Mouse (Mus musculus): ENCODE data around the gene Borcs8.
A peak's percentile ranks its signal among the peaks of the same experiment; 100 is the strongest.

Borcs8 gene

DNA sequence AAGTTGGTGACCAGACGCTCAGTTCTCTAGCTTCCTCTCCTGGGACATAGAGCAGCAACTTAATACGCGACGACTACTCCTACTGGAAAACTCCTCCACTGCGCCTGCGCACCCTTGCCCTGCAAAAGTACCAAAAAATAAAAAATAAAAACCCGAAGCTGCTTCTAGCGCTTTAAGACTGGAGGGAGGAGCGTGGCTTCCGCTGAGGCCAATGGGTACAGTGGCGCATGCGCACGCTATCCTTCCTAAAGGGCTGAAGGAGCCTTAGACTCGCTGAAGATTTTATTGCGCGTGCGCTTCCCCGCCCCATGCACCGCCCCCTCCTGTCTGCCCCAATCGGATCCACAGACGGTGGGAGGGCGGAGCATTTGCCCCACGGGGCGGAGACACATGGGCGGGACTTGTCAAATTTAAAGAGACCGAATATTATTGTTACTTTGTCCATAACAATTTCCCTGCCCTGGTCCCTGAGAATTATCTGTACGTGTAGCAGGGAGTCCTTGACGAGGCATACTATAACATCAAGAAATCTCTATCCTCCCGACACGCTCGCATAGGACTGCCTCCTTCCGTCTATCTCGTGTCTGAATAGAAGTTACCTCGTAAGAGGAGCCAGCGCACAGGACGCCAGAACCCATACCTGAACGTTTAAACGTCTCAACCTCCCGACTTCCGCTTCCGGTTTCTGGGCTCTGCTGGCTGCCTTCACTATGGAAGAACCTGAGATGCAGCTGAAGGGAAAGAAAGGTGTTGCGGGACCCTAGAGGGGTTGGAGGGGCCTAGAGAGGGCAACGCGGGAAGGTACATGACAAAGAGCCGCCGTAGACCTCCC, at the start of gene Borcs8, which contains the start of the genes Rfxank and Mef2b:
Borcs8 (plus strand) TSS at position 474 of the 832 bp plus-strand sequence.
Rfxank (minus strand) TSS at position 129 of the 832 bp plus-strand sequence.
Mef2b (plus strand) TSS at position 686 of the 832 bp plus-strand sequence.
- peak; percentile 99 for DNase-seq

DNA sequence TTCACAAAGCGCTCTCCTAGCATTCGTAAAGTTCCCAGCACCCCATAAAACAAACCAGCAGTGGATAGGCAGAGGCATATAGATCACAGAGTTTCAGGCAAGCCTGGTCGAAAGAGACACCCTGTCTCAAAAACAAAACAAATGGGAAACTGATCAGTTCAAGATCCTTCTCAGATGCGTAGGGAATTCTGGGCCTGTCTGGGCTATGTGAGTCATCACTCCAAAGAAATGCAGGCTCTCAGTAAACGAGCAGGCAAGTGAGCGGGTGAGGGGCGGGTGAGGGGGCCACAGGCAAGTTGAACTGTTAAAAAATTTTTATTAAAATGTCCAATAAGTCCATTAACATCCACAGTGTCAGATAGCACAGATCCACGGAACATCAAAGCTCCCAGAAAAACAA, 46.5 kb upstream of the Borcs8 start:
- DNase-seq, result no peak

DNA sequence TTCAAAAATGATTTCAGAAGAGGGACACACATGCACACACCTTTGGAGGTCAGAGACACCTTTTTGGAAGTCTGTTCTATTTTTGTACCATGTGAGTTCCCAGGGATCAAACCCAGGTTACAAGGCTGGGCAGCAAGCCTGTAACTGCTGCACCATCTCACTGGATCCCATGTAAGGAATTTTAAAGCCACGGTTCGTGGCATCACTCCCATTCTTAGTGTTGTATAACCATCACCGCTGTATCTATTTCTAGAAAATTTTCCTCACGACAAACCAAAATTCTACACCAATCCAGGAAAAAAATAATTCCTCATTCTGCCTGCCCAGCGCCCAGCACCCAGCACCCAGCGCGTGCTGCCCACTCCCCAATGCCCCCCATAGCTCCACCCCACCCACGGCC, 40.0 kb upstream of the Borcs8 start:
- no peak for DNase-seq

DNA sequence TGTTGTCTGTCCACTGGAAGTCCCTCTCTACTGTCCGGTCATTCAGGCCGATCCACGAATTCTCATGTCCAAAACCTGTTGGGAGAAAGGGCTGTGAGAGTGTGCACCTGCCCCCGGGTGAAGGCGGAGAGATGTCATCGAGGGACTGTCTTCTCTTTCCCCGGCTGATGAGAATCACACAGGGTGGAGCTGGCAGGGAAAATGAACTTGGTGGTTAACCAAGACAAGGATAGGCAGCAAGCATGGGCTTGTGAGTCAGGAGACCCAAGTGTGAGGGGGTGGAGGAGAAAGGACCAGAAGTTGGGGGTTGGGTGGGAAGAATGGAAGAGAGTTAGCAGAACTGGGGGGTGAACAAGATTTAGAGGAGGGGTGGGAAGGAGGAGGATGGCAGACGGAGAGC, 39.1 kb upstream of the Borcs8 start:
- DNase-seq, result no peak

DNA sequence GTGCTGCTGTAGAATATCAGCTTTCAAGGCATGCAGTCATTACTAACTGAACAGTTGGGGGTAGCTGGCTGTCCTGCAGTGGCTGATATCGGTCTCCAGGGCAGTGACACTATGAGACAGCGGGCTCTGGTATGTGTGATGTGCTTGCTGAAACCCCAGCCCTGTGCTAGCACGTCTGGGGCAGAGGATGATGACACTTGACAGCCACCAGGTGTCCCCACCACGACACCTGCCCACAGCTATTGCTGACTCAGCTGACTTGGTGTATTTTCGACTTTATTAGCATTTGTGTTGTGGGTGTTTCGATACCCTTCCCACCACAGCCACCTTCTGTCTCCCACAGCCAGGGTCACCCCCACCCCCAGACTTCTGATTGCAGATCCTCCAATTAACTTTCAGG, 34.8 kb upstream of the Borcs8 start:
- DNase-seq, result peak; percentile 48

DNA sequence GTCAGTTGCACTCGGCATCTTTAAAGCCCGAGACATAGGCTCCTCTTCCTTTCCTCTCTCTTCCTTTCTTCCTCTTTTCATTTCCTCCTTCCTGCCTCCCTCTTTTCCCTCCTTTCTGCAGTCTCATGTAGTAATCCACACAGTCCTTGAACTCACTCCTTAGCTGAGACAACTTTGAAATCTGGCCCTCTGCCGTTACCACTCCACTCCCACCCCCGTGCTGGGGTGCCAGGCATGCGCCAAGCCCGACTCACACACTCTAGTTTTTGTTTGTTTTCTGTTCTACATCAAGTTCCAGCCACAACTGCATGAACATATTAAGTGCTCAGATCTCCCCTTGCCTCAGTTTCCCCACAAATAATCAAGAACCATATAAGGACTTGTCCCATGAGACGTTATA, 34.4 kb upstream of the Borcs8 start:
- DNase-seq, result no peak

DNA sequence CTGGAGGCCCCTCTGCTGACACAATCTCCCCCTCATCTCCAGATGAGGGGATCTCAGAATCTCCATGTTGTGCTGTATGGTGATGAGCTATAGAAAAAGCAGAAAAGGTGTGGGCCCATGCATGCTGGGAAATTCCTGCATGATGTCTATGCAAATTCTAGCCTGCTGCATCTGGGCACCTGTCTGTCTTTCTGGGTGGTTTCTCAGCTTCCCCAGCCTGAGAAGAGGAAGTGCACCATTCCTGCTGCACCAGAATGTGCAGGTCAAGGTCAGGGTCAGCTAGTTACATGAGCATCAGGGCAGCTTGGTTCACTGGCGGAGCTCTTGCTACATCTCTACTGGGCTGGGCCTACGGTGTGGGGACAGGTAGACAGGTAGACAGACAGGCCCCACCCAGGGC, 28.8 kb upstream of the Borcs8 start:
- no peak for DNase-seq

DNA sequence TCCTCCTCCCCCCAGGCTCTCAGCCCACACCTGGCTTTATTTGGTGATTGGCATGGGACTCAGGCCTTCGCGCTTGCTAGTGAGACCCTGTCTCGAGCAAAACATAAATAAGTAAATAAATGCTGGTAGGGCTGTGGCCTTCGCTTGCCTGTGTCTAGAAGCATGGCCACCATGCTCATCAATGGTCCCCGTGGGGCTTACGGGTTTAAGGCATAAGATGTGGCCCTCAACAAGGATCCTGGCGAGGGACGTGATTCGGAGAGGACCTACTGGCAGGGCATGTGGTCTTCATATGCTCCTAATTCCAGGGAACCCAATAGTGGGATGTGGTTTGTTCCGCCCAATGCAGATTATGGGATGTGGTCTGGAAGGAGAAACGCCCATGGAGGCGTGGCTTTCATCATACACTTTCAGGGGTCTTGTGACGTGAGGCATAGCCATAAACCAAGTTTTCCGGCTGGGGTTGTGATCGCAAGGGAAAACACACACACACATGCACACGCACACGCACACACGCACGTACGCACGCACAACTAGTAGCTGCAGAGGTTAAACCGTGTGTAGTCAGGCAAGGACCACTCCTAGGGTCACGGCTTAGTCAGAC, 28.0 kb upstream of the Borcs8 start:
- DNase-seq, result no peak

DNA sequence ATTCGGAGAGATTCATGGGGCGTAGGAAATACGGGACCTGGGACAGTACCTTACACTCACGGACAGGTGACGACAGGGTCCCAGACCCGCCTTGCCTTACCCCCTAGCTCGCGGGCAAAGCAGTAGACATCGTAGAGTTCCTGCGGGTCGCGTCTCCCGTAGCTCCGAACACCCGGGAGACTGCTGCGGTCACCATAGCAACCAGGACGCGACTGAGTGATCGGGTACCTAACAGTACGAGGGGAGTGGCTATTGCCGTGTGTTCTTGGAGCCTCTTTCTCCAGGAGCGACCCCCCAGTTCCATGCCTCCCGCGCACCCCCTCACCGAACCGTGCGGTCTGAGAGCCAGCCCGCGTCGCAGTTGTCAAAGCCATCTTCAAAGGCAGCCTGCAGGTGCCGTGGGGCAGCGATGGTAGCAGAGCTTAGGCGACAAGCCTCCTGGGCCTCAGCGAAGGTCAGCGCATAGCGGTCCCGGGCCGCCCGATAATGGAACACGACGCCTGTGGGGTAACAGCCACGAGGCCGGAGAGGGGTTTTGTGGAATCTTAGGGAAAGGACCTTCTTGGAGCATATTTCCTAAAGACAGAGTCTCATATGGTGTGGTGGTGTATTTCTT, 26.8 kb upstream of the Borcs8 start:
- DNase-seq, result no peak

DNA sequence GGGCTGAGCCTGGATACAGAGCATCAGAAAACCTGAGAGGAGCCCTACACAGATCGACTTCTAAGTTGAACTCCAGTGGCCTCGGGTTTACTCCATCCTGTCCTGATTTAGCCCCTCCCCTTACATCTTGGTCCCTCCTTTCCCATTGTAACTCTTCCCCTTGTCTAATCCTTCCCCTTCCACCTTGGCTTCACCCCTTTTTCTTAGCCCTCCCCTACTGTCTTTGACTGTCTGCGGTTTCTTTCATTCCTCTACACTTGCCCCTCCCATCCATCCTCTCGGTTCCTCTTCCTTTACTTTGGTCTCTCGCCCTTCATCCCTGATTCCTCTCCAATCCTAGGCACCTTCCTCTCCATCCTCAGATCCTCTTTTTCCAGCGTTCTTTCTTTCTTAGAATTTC, 24.8 kb upstream of the Borcs8 start:
- DNase-seq, result no peak

DNA sequence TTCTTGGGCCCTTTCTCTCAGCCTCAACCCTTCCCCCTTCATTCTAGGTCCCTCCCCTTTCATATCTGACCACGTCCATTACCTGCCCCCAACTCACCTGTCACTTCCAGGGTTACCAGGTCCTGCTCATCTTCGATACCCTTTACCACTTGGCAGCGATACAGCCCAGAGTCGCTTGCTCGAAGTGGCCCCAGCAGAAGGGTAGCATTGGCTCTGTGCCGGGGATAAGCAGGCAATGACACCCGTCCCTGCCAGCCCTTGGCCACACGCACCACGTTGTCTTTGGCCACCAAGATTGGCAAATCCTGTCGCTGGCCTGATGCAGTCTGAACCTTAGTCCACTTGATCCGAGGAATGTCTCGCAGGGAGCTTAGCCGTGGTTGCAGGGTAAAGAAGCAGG, 24.4 kb upstream of the Borcs8 start:
- no peak for DNase-seq

DNA sequence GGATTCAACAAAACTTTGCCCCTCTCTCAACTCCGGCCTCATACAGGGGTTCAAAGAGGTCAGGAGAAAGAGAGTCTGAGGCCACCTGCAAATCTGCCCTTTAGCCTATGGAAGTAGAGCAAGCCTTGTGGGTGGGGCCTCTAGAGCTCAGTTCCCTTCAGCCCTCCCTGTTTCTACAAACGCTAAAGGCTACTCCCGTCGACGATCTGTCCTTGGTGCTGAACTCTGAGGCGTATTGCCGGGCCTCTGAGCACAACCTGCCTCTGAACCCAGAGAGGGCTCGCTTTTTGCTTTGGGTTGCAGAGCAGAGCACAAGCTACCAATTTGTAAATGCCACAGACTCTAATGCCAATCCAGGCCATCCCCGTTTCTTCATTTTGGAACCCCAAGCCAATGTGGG, 21.7 kb upstream of the Borcs8 start:
- DNase-seq, result no peak

DNA sequence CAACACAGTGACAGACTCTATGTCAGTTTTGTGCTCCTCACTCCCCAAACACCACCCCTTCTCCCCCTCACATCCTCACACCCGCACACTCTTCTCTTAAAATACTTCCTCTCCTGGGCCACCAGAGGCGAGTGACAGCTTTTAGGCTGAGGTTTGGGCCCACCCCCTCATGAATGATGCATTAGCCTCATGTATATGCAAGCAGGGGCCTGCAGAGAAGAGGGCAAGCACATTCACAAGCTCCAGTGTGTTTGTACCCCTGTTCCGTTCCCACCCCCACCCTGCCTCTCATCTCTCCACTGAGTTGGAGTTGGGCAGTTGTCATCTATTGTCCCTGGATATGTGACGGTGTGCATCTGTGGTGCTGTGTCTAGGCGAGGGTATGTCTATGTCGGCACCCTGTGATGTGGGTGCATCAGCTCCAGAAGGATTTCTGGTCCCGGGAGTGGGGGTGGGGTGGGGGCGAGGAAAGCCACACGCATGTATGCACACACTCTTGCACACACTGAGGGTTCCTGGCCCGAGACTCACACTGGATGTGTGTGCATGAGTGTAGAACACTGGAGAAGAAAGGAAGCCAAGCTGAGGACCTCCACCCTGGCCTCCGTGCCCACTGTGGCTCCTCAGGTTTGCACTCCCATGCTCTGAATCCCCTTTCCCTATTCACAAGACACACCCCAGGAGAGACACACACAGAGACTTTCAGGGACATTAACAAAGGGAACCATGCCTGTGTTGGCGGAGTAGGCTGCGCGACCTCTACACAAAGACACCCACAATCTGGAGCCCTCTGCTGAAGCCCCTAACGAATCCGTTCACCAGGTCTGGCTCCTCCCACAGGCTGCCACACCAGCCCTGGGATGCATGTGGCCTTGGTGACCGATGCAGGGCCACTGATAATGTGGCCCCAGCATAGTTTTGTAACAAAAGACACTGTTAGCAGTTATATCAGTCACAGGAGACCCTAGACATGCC, 20.3 kb upstream of the Borcs8 start:
- DNase-seq, result no peak

DNA sequence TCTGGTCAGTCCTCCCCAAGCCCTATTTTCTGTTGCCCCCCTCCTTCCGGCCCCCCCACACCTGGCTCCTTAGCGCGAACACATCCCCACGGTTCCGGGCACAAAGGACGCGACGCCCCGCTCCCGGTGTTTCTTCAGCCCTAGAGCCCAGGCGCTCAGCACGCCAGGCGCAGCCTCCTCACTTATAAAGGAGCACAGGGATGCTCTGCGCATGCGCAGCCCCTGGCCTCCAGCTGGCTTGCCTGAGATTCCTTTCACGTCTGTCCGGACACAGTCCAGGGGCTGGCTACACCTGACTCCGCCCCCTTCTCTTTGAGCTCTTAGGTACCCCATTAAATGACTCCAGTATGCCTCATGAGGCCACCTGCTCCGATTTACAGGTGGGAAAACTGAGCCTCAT, 18.6 kb upstream of the Borcs8 start, which contains the start of gene Ncan:
Ncan (minus strand) TSS at position 207 of the 400 bp plus-strand sequence.
- DNase-seq, result peak; percentile 90

DNA sequence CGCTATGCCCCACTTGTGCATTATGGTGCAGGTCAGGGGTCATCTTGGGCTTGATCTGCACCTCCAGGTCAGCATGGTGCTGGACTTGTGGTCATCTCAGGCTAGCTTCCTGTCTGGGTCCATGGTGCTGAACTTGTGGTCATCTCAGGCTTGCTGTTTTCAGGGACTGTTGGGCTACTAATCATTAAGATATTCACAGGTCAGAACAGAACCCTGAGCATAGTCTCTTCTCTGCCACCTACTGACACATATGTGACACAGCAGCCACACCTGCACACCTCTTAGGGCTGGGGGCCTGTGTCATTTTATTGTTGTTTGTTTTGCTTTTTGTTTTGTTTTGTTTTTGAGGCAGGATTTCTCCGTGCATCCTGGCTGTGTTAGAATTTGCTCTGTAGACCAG, 16.4 kb upstream of the Borcs8 start:
- DNase-seq, result no peak

DNA sequence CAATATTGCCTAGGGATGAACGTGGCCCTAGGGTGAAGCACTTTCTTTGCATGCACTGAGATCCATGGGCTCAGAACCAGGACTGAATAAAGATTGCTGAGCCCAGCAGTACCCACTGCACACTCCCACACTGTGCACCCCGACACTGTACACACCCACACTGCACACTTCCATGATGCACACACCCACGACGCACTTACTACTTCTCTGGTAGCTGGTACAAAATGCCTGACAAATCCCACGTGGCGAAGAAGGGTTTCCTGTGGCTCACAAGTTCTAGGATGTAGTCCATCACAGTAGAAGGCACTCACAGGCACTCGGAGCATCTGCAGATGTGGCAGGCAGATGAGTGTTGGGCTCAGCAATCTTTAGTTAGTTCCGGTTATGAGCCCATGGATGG, 14.3 kb upstream of the Borcs8 start:
- no peak for DNase-seq

DNA sequence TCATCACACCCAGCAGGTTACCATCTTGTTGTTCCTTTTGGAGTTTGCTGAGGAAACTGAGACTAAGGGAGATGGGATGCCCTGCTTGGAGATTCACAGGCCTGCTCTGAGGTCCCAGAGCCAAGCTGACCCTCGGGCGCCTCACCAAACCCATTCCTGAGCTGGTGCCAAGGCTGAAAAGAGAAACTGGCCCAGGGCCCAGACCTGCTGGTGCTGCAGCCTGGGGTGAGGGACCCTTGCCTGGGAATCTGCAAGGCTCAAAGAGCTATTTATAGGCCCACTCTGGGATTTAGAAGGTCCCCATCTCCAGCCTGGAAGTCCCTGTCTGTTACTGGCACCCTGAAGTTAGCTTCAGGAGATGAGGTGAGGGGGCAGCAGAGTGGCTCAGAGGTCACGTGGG, 10.9 kb upstream of the Borcs8 start:
- DNase-seq, result no peak

DNA sequence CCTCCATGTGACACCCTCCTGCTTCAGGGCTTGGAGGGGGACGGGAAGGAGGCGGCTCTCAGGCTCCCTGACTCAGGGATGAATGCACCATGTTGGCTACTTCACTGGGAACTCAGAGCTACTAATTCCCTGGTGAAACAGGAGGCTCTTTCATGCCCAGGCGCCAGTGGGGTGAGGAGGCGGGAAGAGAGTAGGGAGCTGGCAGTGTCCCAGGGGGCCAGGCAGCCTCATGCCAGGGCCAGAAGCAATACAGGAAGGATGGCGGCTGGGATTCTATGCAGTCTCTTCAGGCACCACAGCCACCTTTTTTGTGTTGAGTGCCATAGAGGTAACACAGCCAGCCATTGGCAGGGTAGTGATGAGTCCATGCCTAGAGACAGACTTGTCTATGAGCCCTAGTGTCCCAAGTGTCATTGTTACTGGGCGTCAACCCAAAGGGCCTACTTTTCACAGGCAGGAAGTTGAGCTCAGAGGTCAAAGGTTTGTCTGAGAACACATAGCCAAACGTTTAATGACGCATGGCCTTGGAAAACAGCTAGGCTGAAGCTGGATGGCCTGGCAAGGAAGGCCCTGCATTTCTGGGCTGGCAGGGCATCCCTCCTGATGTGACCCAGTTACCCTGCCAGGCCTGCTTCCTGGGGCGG, 9.9 kb upstream of the Borcs8 start:
- peak; percentile 61 for DNase-seq

DNA sequence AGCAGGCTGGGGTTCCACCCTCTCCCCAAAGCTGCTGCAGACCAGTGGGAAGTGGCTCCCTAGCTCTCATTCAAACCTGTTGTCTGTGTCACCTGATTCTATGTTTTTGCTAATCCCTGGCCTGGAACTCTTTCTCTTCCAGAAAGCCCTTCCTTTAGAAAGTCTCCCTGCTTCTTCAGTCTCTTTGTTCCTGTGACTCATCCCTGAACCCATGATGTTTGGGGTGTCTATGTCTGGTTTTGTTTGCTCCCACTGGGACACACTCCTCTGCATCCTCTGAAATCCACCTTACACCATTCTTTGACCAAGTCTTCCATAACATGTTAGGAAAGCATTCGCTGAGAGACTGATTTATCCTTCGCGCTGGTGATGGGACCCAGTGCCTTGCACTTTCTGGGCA, 9.2 kb upstream of the Borcs8 start:
- DNase-seq, result no peak

DNA sequence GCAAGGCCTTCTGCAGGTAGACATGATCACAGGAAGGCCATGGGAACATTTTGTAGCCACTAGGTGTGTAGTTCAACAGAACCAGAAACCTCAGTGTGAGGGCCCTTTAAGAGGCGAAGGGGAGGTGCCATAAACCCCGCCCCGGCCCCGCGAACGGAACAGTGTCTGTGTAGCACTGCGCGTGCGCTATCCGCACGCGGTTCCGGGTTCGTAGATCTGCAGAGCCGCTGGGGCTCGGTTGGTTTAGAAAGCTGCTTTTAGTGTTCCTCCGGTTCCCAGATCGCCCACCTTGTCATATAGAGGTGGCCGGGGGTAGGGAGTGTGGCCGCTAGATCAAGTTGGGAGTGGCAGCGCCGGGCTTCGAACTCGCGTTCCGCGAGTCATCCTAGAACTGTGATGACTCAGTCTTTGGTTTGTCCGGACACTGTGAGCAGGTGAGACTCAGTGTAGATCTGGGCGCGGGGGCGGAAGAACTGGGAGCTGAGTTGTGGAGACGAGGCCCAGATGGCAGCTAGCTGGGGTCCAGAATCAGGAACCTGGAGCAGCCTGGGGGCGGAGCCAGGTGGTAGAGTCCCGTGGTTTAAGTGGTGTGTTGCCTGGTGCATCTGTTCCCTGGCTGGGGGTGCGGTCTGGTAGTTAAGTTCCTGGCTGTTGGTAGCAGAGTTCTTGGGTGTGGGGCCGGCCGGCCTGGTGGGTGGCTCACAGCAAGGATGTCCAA, 8.0 kb upstream of the Borcs8 start, which contains the start of gene Nr2c2ap:
Nr2c2ap (plus strand) TSS at position 168 of the 718 bp plus-strand sequence.
- peak; percentile 82 for DNase-seq

DNA sequence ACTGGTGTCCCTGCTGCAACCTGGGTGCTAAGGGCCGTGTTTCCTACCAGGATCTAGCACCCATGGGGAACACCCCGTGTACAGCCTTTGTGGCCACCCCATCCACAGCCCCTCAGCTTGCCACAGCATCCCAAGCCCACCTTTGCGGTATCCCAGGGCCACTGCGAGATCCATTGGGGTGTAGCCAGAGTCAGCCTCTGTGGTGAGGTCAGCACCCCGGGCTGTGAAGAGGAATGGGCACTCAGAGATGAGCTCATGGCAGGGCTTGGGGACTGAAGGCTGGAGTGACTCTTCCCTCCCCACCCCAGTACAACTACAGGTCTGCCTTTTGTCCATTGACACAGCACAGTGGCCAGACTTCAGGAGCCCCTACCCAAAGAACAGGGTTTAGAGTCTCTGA, 5.2 kb upstream of the Borcs8 start:
- no peak for DNase-seq
